ENCODE assay signal across 7 mouse cellular contexts in genomic region chr17:87795927-87796714, GRCm38 (mm10). TPM values are rescaled to one million over a fixed set of nuclear protein-coding genes. Genes with fewer than 3 reads are reported as not detected.
DNase-seq lines count a peak whose midpoint lies in the region; ATAC-seq and TF ChIP-seq lines count a peak whose summit lies in the region.

No protein-coding gene starts in this region.

- ATAC-seq in lung, postnatal 0 days: no peak
- ATAC-seq in forebrain, embryonic 15.5 days (replicated peaks): no peak
- ATAC-seq in liver, embryonic 13.5 days (ENCODE audit: low read depth): no peak
- ATAC-seq in stomach, embryonic 14.5 days (ENCODE audit: insufficient number of reproducible peaks, insufficient read depth, low FRiP score, low read depth): no peak

- WGBS in lung, postnatal 0 days: 24% methylated on average over 12 of the region's 12 CpGs
- WGBS in forebrain, embryonic 15.5 days: 30% methylated on average over 12 of the region's 12 CpGs
- WGBS in liver, embryonic 13.5 days (ENCODE audit: insufficient replicate concordance): 7% methylated on average over 12 of the region's 12 CpGs
- WGBS in stomach, embryonic 14.5 days: 30% methylated on average over 12 of the region's 12 CpGs

- DNase-seq in lung, postnatal 0 days (ENCODE audit: low spot score): no peak
- DNase-seq in lung, postnatal 14 days: no peak
- no peak for DNase-seq in liver, embryonic 13.5 days
- DNase-seq in adrenal gland, postnatal 4 days (ENCODE audit: low spot score in 2 of 2): no peak
- no peak for DNase-seq in spleen, postnatal 36 days (ENCODE audit: low spot score in 2 of 2)

- H3K27ac ChIP-seq in lung, postnatal 0 days (ENCODE audit: low read length): no peak overlapping the region
- no peak overlapping the region for H3K27ac ChIP-seq in forebrain, embryonic 15.5 days (replicated peaks)
- H3K27ac ChIP-seq in liver, embryonic 13.5 days: no peak overlapping the region
- no peak overlapping the region for H3K27ac ChIP-seq in stomach, embryonic 14.5 days (ENCODE audit: low read length)

- 0 out of 2 replicates have a peak overlapping the region, but pooled peaks have one; percentile 8 for H3K4me3 ChIP-seq in lung, postnatal 0 days (ENCODE audit: low read depth, low read length)
- peak overlapping the region; percentile 60 for H3K4me3 ChIP-seq in forebrain, embryonic 15.5 days
- H3K4me3 ChIP-seq in liver, embryonic 13.5 days (replicated peaks): peak overlapping the region; percentile 48
- 0 out of 2 replicates have a peak overlapping the region, but pooled peaks have one; percentile 38 for H3K4me3 ChIP-seq in stomach, embryonic 14.5 days (ENCODE audit: low read depth, low read length)

- H3K9me3 ChIP-seq in lung, postnatal 0 days (ENCODE audit: low read length): no peaks in the 10 kb centered on the region
- H3K9me3 ChIP-seq in forebrain, embryonic 15.5 days: no peaks in the 10 kb centered on the region
- H3K9me3 ChIP-seq in liver, embryonic 13.5 days (replicated peaks): no peaks in the 10 kb centered on the region
- no peaks in the 10 kb centered on the region for H3K9me3 ChIP-seq in stomach, embryonic 14.5 days (ENCODE audit: control insufficient read depth, low read depth, low read length)

- no peaks in the 10 kb centered on the region for H3K36me3 ChIP-seq in lung, postnatal 0 days (ENCODE audit: insufficient read depth, low read length)
- no peaks in the 10 kb centered on the region for H3K36me3 ChIP-seq in forebrain, embryonic 15.5 days
- no peaks in the 10 kb centered on the region for H3K36me3 ChIP-seq in liver, embryonic 13.5 days
- no peaks in the 10 kb centered on the region for H3K36me3 ChIP-seq in stomach, embryonic 14.5 days (ENCODE audit: control insufficient read depth, insufficient read depth, low read length)

- H3K27me3 ChIP-seq in lung, postnatal 0 days (replicated peaks; ENCODE audit: insufficient read depth, low read length): peaks cover 43% of the 10 kb centered on the region
- H3K27me3 ChIP-seq in forebrain, embryonic 15.5 days: peaks cover 55% of the 10 kb centered on the region
- H3K27me3 ChIP-seq in liver, embryonic 13.5 days: peaks cover 63% of the 10 kb centered on the region
- peaks cover 55% of the 10 kb centered on the region for H3K27me3 ChIP-seq in stomach, embryonic 14.5 days (ENCODE audit: control insufficient read depth, insufficient read depth, low read length)

- no peak overlapping the region; the same call in 1 of the 2 replicates for H3K4me2 ChIP-seq in lung, postnatal 0 days (replicated peaks; ENCODE audit: low read depth, low read length)
- peak overlapping the region; percentile 98 for H3K4me2 ChIP-seq in forebrain, embryonic 15.5 days (replicated peaks)
- H3K4me2 ChIP-seq in liver, embryonic 13.5 days: peak overlapping the region; percentile 63; the same call in 1 of the 2 replicates
- no peak overlapping the region; the same call in 1 of the 2 replicates for H3K4me2 ChIP-seq in stomach, embryonic 14.5 days (replicated peaks; ENCODE audit: low read depth, low read length)

- TF ChIP-seq EP300 in lung, postnatal 0 days (IDR thresholded peaks at IDR 0.05): no peak

- no peak overlapping the region for H3K9ac ChIP-seq in lung, postnatal 0 days (replicated peaks; ENCODE audit: low read depth)
- peak overlapping the region; percentile 51 for H3K9ac ChIP-seq in forebrain, embryonic 15.5 days (replicated peaks)
- no peak overlapping the region for H3K9ac ChIP-seq in liver, embryonic 13.5 days
- H3K9ac ChIP-seq in stomach, embryonic 14.5 days (replicated peaks; ENCODE audit: low read depth, low read length): no peak overlapping the region

- TF ChIP-seq CTCF in lung, postnatal 0 days (IDR thresholded peaks at IDR 0.05): no peak

- H3K4me1 ChIP-seq in lung, postnatal 0 days (ENCODE audit: insufficient read depth, low read depth, low read length): no peaks in the 10 kb centered on the region
- peaks cover 39% of the 10 kb centered on the region for H3K4me1 ChIP-seq in forebrain, embryonic 15.5 days
- peaks cover 12% of the 10 kb centered on the region for H3K4me1 ChIP-seq in liver, embryonic 13.5 days (replicated peaks)
- no peaks in the 10 kb centered on the region; the same call in 1 of the 2 replicates for H3K4me1 ChIP-seq in stomach, embryonic 14.5 days (ENCODE audit: control insufficient read depth, insufficient read depth, low read length)

RNA-seq across cellular contexts. Expression of gene Kcnk12, which starts 1.7 kb away (rescaled TPM):
- polyA plus RNA-seq in lung, postnatal 0 days (2015; fragmentation: Nextera tagmentation; extraction: Ambion mirVana): 0.81 and 0.83 TPM in 2 replicates
- 1.3 and 1.6 TPM in 2 replicates for polyA plus RNA-seq in forebrain, embryonic 15.5 days (2015; fragmentation: Nextera tagmentation; extraction: Ambion mirVana)
- 0.41 and 0.52 TPM in 2 replicates for polyA plus RNA-seq in liver, embryonic 13.5 days (2015; fragmentation: Nextera tagmentation; extraction: Ambion mirVana)
- not detected in 2 replicates for polyA plus RNA-seq in stomach, embryonic 14.5 days (2014; fragmentation: Nextera tagmentation; extraction: Ambion mirVana)
- total RNA-seq in adrenal gland, postnatal 4 days (2021): under 1 TPM; 0.20 to 0.64 TPM

Comparison
In these comparisons a context has a peak if more than half of its experiments do, and no peak if none do; other contexts are left out.
1. H3K4me2 ChIP-seq: peak in forebrain, embryonic 15.5 days (single experiment) and liver, embryonic 13.5 days (single experiment); none in lung, postnatal 0 days (single experiment) and stomach, embryonic 14.5 days (single experiment).
2. H3K4me3 ChIP-seq: peak in every context shown above with its lines; median percentile 60 in forebrain, embryonic 15.5 days; 48 in liver, embryonic 13.5 days; 38 in stomach, embryonic 14.5 days; 8 in lung, postnatal 0 days.